Mouse (Mus musculus): Measurements from ENCODE around the gene Timm8a2.

DNA sequence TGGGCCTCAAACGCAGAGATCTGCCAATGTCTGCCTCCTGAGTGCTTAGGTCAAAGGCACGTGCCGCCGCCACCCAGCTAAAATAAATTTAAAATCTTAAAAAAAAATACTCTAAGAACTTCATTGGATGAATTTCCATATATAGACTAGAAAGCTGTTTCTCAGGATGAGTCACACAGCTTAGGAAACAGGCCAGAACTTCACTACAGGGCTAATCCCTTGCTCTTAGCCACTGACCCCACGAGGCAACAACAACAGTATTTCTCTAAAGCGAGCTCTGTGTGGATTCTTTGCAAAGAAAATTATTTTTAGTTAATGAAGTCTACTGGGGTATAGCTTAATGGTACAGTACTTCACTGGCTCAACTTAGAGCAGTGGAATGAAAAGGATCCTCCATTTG is 26.9 kb downstream of the Timm8a2 start:
- no peak for TF ChIP-seq GATA1 (IDR thresholded peaks at IDR 0.05; ENCODE audit: borderline replicate concordance, low read length)
- TF ChIP-seq FLI1 (IDR thresholded peaks at IDR 0.05; ENCODE audit: low read length), result no peak
